Mouse (Mus musculus) right cerebral cortex, adult 2 months (tissue): ENCODE results near the gene Mrpl55.

Source experiments
- DNase-seq, 2 experiments: peaks; one replicate each; pipeline ENCODE4 v3.0.0; 2021 to 2022; ENCODE audit warnings: low spot score in 2 of 2

The Mrpl55 gene

GRCm38 (mm10) chr11:59227604-59228121, 25.4 kb downstream of the Mrpl55 start:
- DNase-seq, result no peak

GRCm38 (mm10) chr11:59228122-59228953, 26.1 kb downstream of the Mrpl55 start, which contains the start of gene Arf1:
Gene Arf1, minus strand, starts transcription at chr11:59228270.
- peak; percentile 95 to 98 for DNase-seq

- DNase-seq, result peak; percentile 64 to 68
Observed at GRCm38 (mm10) chr11:59230144-59230760, 28.0 kb downstream of the Mrpl55 start.

- no peak for DNase-seq
Observed at GRCm38 (mm10) chr11:59232797-59233196, 30.5 kb downstream of the Mrpl55 start.

- peak; percentile 61 to 66 for DNase-seq
Observed at GRCm38 (mm10) chr11:59238525-59239427, 36.5 kb downstream of the Mrpl55 start.

GRCm38 (mm10) chr11:59239428-59239785, 37.1 kb downstream of the Mrpl55 start:
- DNase-seq, result no peak

- DNase-seq, result no peak
Observed at GRCm38 (mm10) chr11:59239796-59240195, 37.5 kb downstream of the Mrpl55 start.

- DNase-seq, result no peak
Observed at GRCm38 (mm10) chr11:59241841-59242240, 39.6 kb downstream of the Mrpl55 start.

- DNase-seq, result no peak
Observed at GRCm38 (mm10) chr11:59243856-59244255, 41.6 kb downstream of the Mrpl55 start.

- DNase-seq, result no peak
Observed at GRCm38 (mm10) chr11:59248101-59248500, 45.8 kb downstream of the Mrpl55 start.
